Mouse (Mus musculus): ENCODE measurements around the gene Osmr.

GRCm38 (mm10) chr15:6791648-6792047 lies 83.1 kb downstream of the Osmr start:
- no peak for TF ChIP-seq CTCF (IDR thresholded peaks at IDR 0.05; ENCODE audit: control insufficient read depth, insufficient read depth, low read length)
- TF ChIP-seq POLR2A (IDR thresholded peaks at IDR 0.05; ENCODE audit: borderline replicate concordance, control insufficient read depth, low read depth, low read length), result no peak

Data from bone marrow, adult 2 months (tissue).